Mouse (Mus musculus): ENCODE results near the gene Cpeb1.
"Not testable (repeated sequence)": the region's sequence is repeated elsewhere in the genome, so short reads cannot be mapped to it uniquely, and the experiment has no call there.

The Cpeb1 gene

GRCm38 (mm10) chr7:81455155-81455651 lies at the start of gene Cpeb1:
Gene Cpeb1, minus strand, starts transcription at chr7:81455465.
- DNase-seq: peak; percentile 73 to 74

DNA sequence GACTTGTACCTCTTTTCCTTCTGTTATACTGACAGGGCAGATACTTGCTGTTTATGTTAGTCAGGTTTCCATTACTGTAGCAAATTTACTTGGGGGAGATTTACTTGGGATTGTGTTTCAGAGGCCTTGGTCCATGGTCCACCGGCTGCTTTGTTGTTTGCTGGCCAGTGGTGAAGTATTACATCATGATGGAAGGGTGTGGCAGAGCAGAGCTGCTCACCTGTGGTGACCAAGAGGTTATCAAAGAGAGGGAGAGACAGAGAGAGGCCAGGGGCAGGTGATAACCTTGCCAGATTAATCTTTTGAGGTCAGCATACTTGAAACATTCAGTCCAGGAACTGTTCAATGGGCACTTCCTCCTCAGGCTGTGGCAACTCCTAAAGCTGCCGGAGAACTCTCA lies 45.8 kb upstream of the Cpeb1 start:
- DNase-seq: no peak

GRCm38 (mm10) chr7:81498181-81498580 lies 42.9 kb upstream of the Cpeb1 start, which contains the start of gene BC048679:
Gene BC048679, minus strand, starts transcription at chr7:81498281.
- DNase-seq: no peak

- no peak for DNase-seq
Observed at GRCm38 (mm10) chr7:81497171-81497570, 41.9 kb upstream of the Cpeb1 start.

GRCm38 (mm10) chr7:81493331-81494021 lies 38.2 kb upstream of the Cpeb1 start, which contains the start of gene Ap3b2:
Gene Ap3b2, minus strand, starts transcription at chr7:81493925.
- DNase-seq: peak; percentile 11 to 29

DNA sequence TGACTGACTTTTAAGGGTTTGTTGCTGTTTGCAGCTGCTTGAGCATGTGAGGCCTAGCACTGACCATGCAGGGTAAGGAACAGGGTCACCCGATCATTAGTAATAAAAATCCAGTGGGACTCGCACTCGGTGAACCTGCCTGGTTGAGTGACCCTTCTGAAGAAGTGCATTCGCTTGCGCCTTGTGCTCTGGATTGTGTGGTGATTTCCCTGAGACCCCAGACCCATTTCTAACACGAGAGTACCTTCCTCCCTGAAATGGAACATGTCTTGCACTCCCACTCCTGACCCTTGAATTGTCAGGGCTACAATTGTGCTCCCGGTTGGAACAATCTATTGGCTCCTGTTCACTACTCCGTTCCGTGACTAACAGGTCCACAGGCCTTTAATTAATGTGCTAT lies 37.4 kb upstream of the Cpeb1 start:
- DNase-seq: no peak

- no peak for DNase-seq
Observed at GRCm38 (mm10) chr7:81489649-81490048, 34.4 kb upstream of the Cpeb1 start.

GRCm38 (mm10) chr7:81480800-81481199 lies 25.5 kb upstream of the Cpeb1 start:
- DNase-seq: no peak

- no peak for DNase-seq
Observed at GRCm38 (mm10) chr7:81479531-81480090, 24.3 kb upstream of the Cpeb1 start.

DNA sequence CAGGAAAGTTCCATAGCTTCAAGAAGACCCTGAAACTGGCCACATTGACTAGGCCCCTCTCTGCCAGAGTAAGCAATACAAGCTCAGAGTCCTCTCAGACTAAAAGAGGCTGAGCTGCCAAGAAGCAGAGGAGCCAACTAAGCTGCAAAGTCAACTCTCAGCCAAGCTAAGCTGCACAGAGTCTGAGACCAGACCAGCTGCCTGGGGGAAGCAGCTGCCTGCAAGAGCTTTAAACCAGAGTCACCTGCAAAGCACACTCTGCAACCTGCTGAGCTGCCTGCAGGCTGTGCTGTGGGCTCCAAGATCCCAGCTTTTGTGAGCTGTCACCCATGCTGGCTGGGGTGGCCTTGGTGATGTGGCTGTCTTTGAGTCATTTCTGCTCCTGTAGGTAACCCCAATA lies 23.0 kb upstream of the Cpeb1 start:
- DNase-seq: not testable (repeated sequence)

DNA sequence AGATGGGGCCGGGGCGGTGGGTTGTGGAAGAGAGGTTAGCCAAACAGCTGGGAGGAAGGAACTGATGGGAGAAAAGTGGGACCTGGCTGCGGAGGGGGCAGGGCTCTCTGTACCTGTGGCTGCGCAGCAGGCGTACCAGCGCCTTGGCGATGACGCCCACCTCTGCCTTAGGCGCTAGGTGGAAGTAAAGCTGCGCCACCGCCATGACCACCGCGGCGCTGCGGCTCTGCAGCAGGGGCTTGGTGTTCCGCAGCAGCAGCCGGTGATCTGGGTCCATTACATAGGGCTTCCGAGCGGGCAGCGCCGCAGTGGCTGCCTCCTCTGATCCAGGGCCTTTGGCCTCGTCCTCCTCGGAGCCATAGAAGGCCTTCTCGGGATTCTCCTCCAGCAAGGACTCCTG lies 21.6 kb upstream of the Cpeb1 start:
- DNase-seq: no peak

GRCm38 (mm10) chr7:81475221-81475620 lies 20.0 kb upstream of the Cpeb1 start:
- no peak for DNase-seq

GRCm38 (mm10) chr7:81464906-81465450 lies 9.7 kb upstream of the Cpeb1 start:
- no peak for DNase-seq

- DNase-seq: no peak
Observed at GRCm38 (mm10) chr7:81464116-81464515, 8.9 kb upstream of the Cpeb1 start.

GRCm38 (mm10) chr7:81462815-81463214 lies 7.5 kb upstream of the Cpeb1 start:
- DNase-seq: no peak

GRCm38 (mm10) chr7:81454331-81455039 lies 780 bp downstream of the Cpeb1 start:
- DNase-seq: peak; percentile 42 to 50

GRCm38 (mm10) chr7:81453443-81454274 lies 1.6 kb downstream of the Cpeb1 start:
- DNase-seq: peak; percentile 22 to 34

- DNase-seq: peak; percentile 34 to 36
Observed at GRCm38 (mm10) chr7:81452971-81453441, 2.3 kb downstream of the Cpeb1 start.

- DNase-seq: no peak
Observed at GRCm38 (mm10) chr7:81398957-81399356, 56.3 kb downstream of the Cpeb1 start.

DNA sequence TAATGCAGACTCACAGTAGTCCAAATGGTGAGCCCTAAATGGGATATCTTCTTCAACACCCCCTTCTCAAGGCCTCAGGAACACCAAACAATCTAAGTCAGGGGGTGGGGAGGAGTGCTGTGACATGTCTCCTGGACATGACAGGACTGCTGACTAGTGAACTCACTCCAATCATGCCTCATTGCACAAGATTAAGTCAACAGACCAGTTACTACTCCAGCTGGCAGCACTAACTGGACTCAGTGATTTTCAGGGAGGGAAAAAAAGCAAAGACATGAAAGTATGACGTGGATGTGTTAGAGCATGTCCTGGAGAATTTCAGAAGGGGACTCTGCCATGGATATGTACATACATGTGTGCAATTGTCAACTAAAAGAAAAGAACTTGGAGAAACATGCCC lies 75.9 kb downstream of the Cpeb1 start:
- DNase-seq: no peak

- peak; percentile 11 to 30 for DNase-seq
Observed at GRCm38 (mm10) chr7:81372337-81372920, 82.8 kb downstream of the Cpeb1 start.

GRCm38 (mm10) chr7:81371811-81372210 lies 83.5 kb downstream of the Cpeb1 start:
- DNase-seq: no peak
